In the genomic region with DNA sequence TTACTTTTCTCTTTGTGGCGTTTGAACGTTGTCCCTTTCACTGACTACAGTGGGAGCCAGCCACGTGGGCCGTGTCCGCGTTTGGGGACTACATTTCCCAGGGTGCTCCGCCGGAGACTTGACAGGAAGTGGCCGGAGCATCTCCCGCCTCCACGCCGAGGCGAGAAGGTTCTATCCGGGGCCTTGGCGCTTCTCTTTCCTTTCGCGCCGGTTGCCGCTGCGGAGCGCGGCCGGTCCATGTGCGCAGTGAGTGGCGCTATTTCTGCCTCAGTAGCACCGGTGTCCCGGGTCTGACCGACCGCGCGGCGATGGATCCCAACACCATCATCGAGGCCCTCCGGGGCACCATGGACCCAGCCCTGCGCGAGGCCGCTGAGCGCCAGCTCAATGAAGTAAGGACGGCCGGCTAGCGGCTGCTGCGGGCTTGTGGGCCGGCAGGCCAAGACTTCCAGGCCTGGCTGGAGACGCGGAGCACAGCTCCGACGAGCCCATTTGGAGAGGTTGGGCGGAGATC, we compare ENCODE assay signal across 8 mouse cellular contexts. TPM values are rescaled to one million over a fixed set of nuclear protein-coding genes. Genes with fewer than 3 reads are reported as not detected.
DNase-seq lines count a peak whose midpoint lies in the region; ATAC-seq lines count a peak whose summit lies in the region.

A gene (plus strand): TSS at position 158 of the 514 bp plus-strand sequence.

- peak within 1 kb of the TSS; percentile 97 for H3K9ac ChIP-seq in hindbrain, embryonic 12.5 days

- peak; percentile 91 for DNase-seq in Muller cell, postnatal 12 days (ENCODE audit: inconsistent ontology term)
- DNase-seq in cerebellum, adult 9-11 months, result peak; percentile 91
- peak; percentile 85 to 90 for DNase-seq in frontal cortex, postnatal 10 days (ENCODE audit: low spot score in 2 of 2)
- DNase-seq in layer of hippocampus, postnatal 14 days (ENCODE audit: low spot score in 2 of 2), result peak; percentile 87 to 94
- peak; percentile 91 for DNase-seq in lung, postnatal 14 days
- peak; percentile 80 for DNase-seq in retina, adult 2 months (ENCODE audit: low read depth, low spot score)
- DNase-seq in thymus, postnatal 36 days, result peak; percentile 88 to 91

- no peaks in the 10 kb centered on the region for H3K36me3 ChIP-seq in hindbrain, embryonic 12.5 days

- under 1% methylated on average over 48 of the region's 48 CpGs for WGBS in hindbrain, embryonic 12.5 days

- H3K9me3 ChIP-seq in hindbrain, embryonic 12.5 days (replicated peaks), result no peaks in the 10 kb centered on the region

- no peaks in the 10 kb centered on the region for H3K27me3 ChIP-seq in hindbrain, embryonic 12.5 days

- peak within 1 kb of the TSS; percentile 90 for H3K27ac ChIP-seq in hindbrain, embryonic 12.5 days

- ATAC-seq in hindbrain, embryonic 12.5 days (ENCODE audit: low FRiP score), result peak; percentile 98

- peak within 1 kb of the TSS; percentile 92 for H3K4me2 ChIP-seq in hindbrain, embryonic 12.5 days (replicated peaks)

- peaks cover 6% of the 10 kb centered on the region for H3K4me1 ChIP-seq in hindbrain, embryonic 12.5 days

- H3K4me3 ChIP-seq in hindbrain, embryonic 12.5 days, result peak within 1 kb of the TSS; percentile 99

RNA-seq across cellular contexts. Expression of the gene that starts here (rescaled TPM):
- 47.1 and 47.9 TPM in 2 replicates for polyA plus RNA-seq in hindbrain, embryonic 12.5 days (2016; fragmentation: Nextera tagmentation; extraction: Ambion mirVana)
- 10 to 100 TPM; 86.7 to 89.1 TPM for total RNA-seq in layer of hippocampus, postnatal 14 days (2021)

Comparison
In these comparisons a context has a peak if more than half of its experiments do, and no peak if none do; other contexts are left out.
1. Peak in every context shown above with its lines: DNase-seq, ATAC-seq, H3K4me3 ChIP-seq and H3K27ac ChIP-seq.